Mouse (Mus musculus) hindbrain, embryonic 13.5 days (tissue): ENCODE results near the gene Orm3. TPM values are rescaled to one million over a fixed set of nuclear protein-coding genes. Genes with fewer than 3 reads are reported as not detected.

Experiments
- ATAC-seq: fragments of 200-750 bp; cut with Nextera tagmentation; 2 replicates; pipeline ENCODE4 v1.8.0; 2017; ENCODE audit warnings: moderate TSS enrichment; ENCODE audit not compliant: low FRiP score
- H3K27ac ChIP-seq: fragments of 300-500 bp; sonication (generic); 2 replicates; pipeline ENCODE4 v1.5.1; 2015; ENCODE audit warnings: inconsistent platforms, mild to moderate bottlenecking, moderate library complexity
- H3K27me3 ChIP-seq: fragments of 300-500 bp; sonication (generic); 2 replicates; pipeline ENCODE4 v1.6.1; 2015; ENCODE audit warnings: mild to moderate bottlenecking, inconsistent platforms
- H3K36me3 ChIP-seq: fragments of 300-500 bp; sonication (generic); 2 replicates; pipeline ENCODE4 v1.6.1; 2015; ENCODE audit warnings: mild to moderate bottlenecking, inconsistent platforms
- H3K4me1 ChIP-seq: fragments of 300-500 bp; sonication (generic); replicated peaks from 2 replicates; pipeline ENCODE4 v1.6.1; 2015; ENCODE audit warnings: inconsistent platforms
- H3K4me2 ChIP-seq: fragments of 300-500 bp; sonication (generic); 2 replicates; pipeline ENCODE4 v1.6.1; 2015; ENCODE audit warnings: inconsistent platforms, mild to moderate bottlenecking, moderate library complexity
- H3K4me3 ChIP-seq: fragments of 300-500 bp; sonication (generic); 2 replicates; pipeline ENCODE4 v1.5.1; 2015; ENCODE audit warnings: mild to moderate bottlenecking, inconsistent platforms
- H3K9ac ChIP-seq: fragments of 300-500 bp; sonication (generic); 2 replicates; pipeline ENCODE4 v1.6.1; 2015; ENCODE audit warnings: mild to moderate bottlenecking, inconsistent platforms
- H3K9me3 ChIP-seq: fragments of 300-500 bp; sonication (generic); 2 replicates; pipeline ENCODE4 v1.6.1; 2016; ENCODE audit warnings: inconsistent platforms
- WGBS: fragments of 180-500 bp; shearing (Covaris S2); methylation state at CpG from one replicate; pipeline ENCODE4 v1.1.7; 2015; 5-methylcytosine and 5-hydroxymethylcytosine counted together
- polyA plus RNA-seq: library from polyadenylated mRNA; unstranded; fragments of >200 nt; fragmentation: Nextera tagmentation; extraction: Ambion mirVana; gene quantifications from 2 replicates; pipeline ENCODE4 v1.2.1, GENCODE M21; 2015

Orm3 gene
- polyA plus RNA-seq, 1 experiment from 2014 or later = not detected

GRCm38 (mm10) chr4:63397981-63398537 lies 42.1 kb downstream of the Orm3 start:
- Histone ChIP-seq H3K4me2 (no peak overlapping the region), H3K4me1 (peaks cover 20% of the 10 kb centered on the region), H3K27me3 (no peaks in the 10 kb centered on the region), H3K36me3 (peaks cover 34% of the 10 kb centered on the region), H3K27ac (no peak overlapping the region), H3K9me3 (no peaks in the 10 kb centered on the region), H3K9ac (no peak overlapping the region), H3K4me3 (no peak overlapping the region)
- no peak for ATAC-seq
- 76% methylated on average over 10 of the region's 10 CpGs for WGBS

GRCm38 (mm10) chr4:63398854-63399609 lies 43.1 kb downstream of the Orm3 start:
- Histone ChIP-seq H3K36me3 (peaks cover 26% of the 10 kb centered on the region), H3K9ac (0 out of 2 replicates have a peak overlapping the region, but pooled peaks have one; percentile 13), H3K27me3 (no peaks in the 10 kb centered on the region), H3K9me3 (no peaks in the 10 kb centered on the region), H3K27ac (peak overlapping the region; percentile 35; the same call in 1 of the 2 replicates), H3K4me3 (no peak overlapping the region), H3K4me1 (peaks cover 30% of the 10 kb centered on the region), H3K4me2 (no peak overlapping the region)
- ATAC-seq = no peak
- 77% methylated on average over 11 of the region's 11 CpGs for WGBS

GRCm38 (mm10) chr4:63399691-63400270 lies 43.8 kb downstream of the Orm3 start:
- Histone ChIP-seq H3K4me2 (no peak overlapping the region), H3K9ac (0 out of 2 replicates have a peak overlapping the region, but pooled peaks have one; percentile 13), H3K27ac (peak overlapping the region; percentile 35; the same call in 1 of the 2 replicates), H3K4me1 (peaks cover 37% of the 10 kb centered on the region), H3K9me3 (no peaks in the 10 kb centered on the region), H3K27me3 (no peaks in the 10 kb centered on the region), H3K4me3 (no peak overlapping the region), H3K36me3 (peaks cover 18% of the 10 kb centered on the region)
- WGBS = 65% methylated on average over 7 of the region's 8 CpGs
- no peak for ATAC-seq

GRCm38 (mm10) chr4:63400541-63401306 lies 44.8 kb downstream of the Orm3 start:
- Histone ChIP-seq H3K9ac (no peak overlapping the region), H3K4me3 (no peak overlapping the region), H3K4me1 (peaks cover 47% of the 10 kb centered on the region), H3K36me3 (peaks cover 10% of the 10 kb centered on the region; the same call in 1 of the 2 replicates), H3K27ac (no peak overlapping the region), H3K27me3 (no peaks in the 10 kb centered on the region), H3K4me2 (no peak overlapping the region), H3K9me3 (no peaks in the 10 kb centered on the region)
- ATAC-seq = no peak
- WGBS = 93% methylated on average over 18 of the region's 18 CpGs

GRCm38 (mm10) chr4:63401620-63402019 lies 45.7 kb downstream of the Orm3 start:
- H3K27me3 ChIP-seq = no peaks in the 10 kb centered on the region
- H3K36me3 ChIP-seq = peaks cover 7% of the 10 kb centered on the region; the same call in 1 of the 2 replicates
- no peaks in the 10 kb centered on the region for H3K9me3 ChIP-seq
- ATAC-seq = no peak
- no peak overlapping the region for H3K4me2 ChIP-seq
- 86% methylated on average over 6 of the region's 6 CpGs for WGBS
- no peak overlapping the region for H3K27ac ChIP-seq
- H3K4me1 ChIP-seq = peaks cover 52% of the 10 kb centered on the region
- 0 out of 2 replicates have a peak overlapping the region, but pooled peaks have one; percentile 0 for H3K9ac ChIP-seq
- H3K4me3 ChIP-seq = no peak overlapping the region

- Histone ChIP-seq H3K27ac (peak overlapping the region; percentile 83; the same call in 1 of the 2 replicates), H3K4me2 (no peak overlapping the region), H3K27me3 (no peaks in the 10 kb centered on the region), H3K36me3 (peaks cover 5% of the 10 kb centered on the region; the same call in 1 of the 2 replicates), H3K4me1 (peaks cover 52% of the 10 kb centered on the region), H3K9ac (no peak overlapping the region), H3K4me3 (no peak overlapping the region), H3K9me3 (no peaks in the 10 kb centered on the region)
- no peak for ATAC-seq
- WGBS = 82% methylated on average over 10 of the region's 10 CpGs
Measured at GRCm38 (mm10) chr4:63402056-63402455, 46.1 kb downstream of the Orm3 start.

- peak overlapping the region; percentile 63; the same call in 1 of the 2 replicates for H3K9ac ChIP-seq
- H3K4me2 ChIP-seq = peak overlapping the region; percentile 42
- H3K36me3 ChIP-seq = peaks cover 2% of the 10 kb centered on the region; the same call in 1 of the 2 replicates
- WGBS = 74% methylated on average over 6 of the region's 6 CpGs
- peak overlapping the region; percentile 83 for H3K27ac ChIP-seq
- H3K4me1 ChIP-seq = peaks cover 52% of the 10 kb centered on the region
- H3K27me3 ChIP-seq = no peaks in the 10 kb centered on the region
- peak; percentile 13; the same call in 1 of the 2 replicates for ATAC-seq
- H3K9me3 ChIP-seq = no peaks in the 10 kb centered on the region
- H3K4me3 ChIP-seq = peak overlapping the region; percentile 19
Measured at GRCm38 (mm10) chr4:63402558-63402957, 46.6 kb downstream of the Orm3 start.

- Histone ChIP-seq H3K4me3 (peak within 1 kb of the TSS; percentile 19), H3K4me1 (peaks cover 58% of the 10 kb centered on the region)
- peak; percentile 77 for ATAC-seq
Measured at GRCm38 (mm10) chr4:63403040-63403959, 47.3 kb downstream of the Orm3 start, which contains the start of gene Akna. Akna (minus strand) TSS chr4:63403354.

GRCm38 (mm10) chr4:63404205-63404604 lies 48.2 kb downstream of the Orm3 start:
- H3K36me3 ChIP-seq = no peaks in the 10 kb centered on the region
- H3K4me2 ChIP-seq = no peak overlapping the region
- no peak overlapping the region for H3K9ac ChIP-seq
- no peaks in the 10 kb centered on the region for H3K9me3 ChIP-seq
- no peak overlapping the region for H3K4me3 ChIP-seq
- no peak overlapping the region for H3K27ac ChIP-seq
- 0 out of 2 replicates have a peak, but pooled peaks cover 4% of the 10 kb centered on the region for H3K27me3 ChIP-seq
- no peak for ATAC-seq
- 74% methylated on average over 7 of the region's 7 CpGs for WGBS
- peaks cover 62% of the 10 kb centered on the region for H3K4me1 ChIP-seq

More at GRCm38 (mm10) chr4:63403040-63403959, 47.3 kb downstream of the Orm3 start, which contains the start of gene Akna:
- peak within 1 kb of the TSS; percentile 83 for H3K27ac ChIP-seq
- WGBS = 17% methylated on average over 17 of the region's 17 CpGs
- H3K36me3 ChIP-seq = no peaks in the 10 kb centered on the region
- H3K9ac ChIP-seq = peak within 1 kb of the TSS; percentile 63
- H3K27me3 ChIP-seq = 0 out of 2 replicates have a peak, but pooled peaks cover 2% of the 10 kb centered on the region
- H3K9me3 ChIP-seq = no peaks in the 10 kb centered on the region
- peak within 1 kb of the TSS; percentile 42 for H3K4me2 ChIP-seq

- Histone ChIP-seq H3K27me3 (0 out of 2 replicates have a peak, but pooled peaks cover 4% of the 10 kb centered on the region), H3K9ac (no peak overlapping the region), H3K9me3 (no peaks in the 10 kb centered on the region), H3K4me3 (no peak overlapping the region), H3K36me3 (no peaks in the 10 kb centered on the region), H3K4me2 (no peak overlapping the region), H3K4me1 (peaks cover 62% of the 10 kb centered on the region), H3K27ac (no peak overlapping the region)
- no peak for ATAC-seq
- 22% methylated on average over 7 of the region's 7 CpGs for WGBS
Measured at GRCm38 (mm10) chr4:63405051-63405450, 49.1 kb downstream of the Orm3 start.

- no peak overlapping the region for H3K4me2 ChIP-seq
- no peak for ATAC-seq
- peaks cover 64% of the 10 kb centered on the region for H3K4me1 ChIP-seq
- WGBS = 68% methylated on average over 4 of the region's 4 CpGs
- 0 out of 2 replicates have a peak, but pooled peaks cover 4% of the 10 kb centered on the region for H3K27me3 ChIP-seq
- H3K27ac ChIP-seq = no peak overlapping the region
- H3K9me3 ChIP-seq = no peaks in the 10 kb centered on the region
- H3K36me3 ChIP-seq = no peaks in the 10 kb centered on the region
- no peak overlapping the region for H3K9ac ChIP-seq
- no peak overlapping the region for H3K4me3 ChIP-seq
Measured at GRCm38 (mm10) chr4:63405683-63406082, 49.7 kb downstream of the Orm3 start.
